Mouse (Mus musculus) kidney, adult 11 months (tissue): ENCODE data around the gene Prlhr.
A peak's percentile ranks its signal among the peaks of the same experiment; 100 is the strongest.

Experiments used
- DNase-seq: peaks from one replicate; pipeline ENCODE4 v3.0.0; 2022

The Prlhr gene

DNA sequence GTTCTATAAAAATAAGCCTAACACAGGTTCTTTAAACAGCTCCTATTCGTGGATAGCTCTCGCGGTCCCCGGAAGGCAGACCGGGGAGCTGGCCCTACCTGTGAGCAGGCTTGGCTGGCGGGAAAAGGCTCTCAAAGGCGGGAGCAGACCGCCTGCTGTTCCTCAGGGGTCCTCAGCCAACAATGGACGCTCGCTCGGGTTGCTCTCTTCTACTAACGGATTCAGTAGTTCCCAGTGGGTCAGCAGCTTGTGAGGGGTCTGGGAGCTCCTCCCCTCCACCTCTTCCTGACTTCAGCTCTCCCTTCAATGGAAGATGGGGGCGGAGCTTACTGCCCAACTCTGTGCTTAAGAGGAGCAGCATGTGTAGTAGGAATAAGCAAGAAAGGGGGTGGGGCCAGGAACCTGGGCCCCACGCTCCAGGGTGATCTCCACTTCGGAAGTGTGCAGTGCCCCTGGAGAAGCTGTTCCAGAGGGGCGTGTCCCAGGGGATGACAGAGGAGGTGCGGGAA, at the start of gene Prlhr:
Gene Prlhr, minus strand, starts transcription at position 51 of the 509 bp plus-strand sequence.
- no peak for DNase-seq

DNA sequence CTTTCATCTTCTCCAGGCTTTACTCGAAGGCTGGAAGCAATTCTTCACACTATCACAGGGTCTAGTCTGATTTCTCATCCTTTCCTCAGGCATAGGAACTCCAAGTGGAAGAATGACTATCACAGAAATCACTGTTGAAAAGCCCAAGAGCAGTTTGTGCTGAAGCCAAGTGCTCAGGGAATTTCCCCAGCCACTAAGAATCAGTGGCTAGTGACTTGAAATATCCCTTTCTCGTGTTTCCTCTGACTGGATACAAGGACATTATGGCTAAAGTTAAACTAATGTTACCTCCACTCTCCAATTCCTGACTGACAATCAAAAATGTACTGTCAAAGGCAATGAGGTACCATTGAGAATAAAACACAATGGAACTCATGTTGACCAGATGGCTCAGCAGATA, 47.0 kb upstream of the Prlhr start:
- DNase-seq: no peak

DNA sequence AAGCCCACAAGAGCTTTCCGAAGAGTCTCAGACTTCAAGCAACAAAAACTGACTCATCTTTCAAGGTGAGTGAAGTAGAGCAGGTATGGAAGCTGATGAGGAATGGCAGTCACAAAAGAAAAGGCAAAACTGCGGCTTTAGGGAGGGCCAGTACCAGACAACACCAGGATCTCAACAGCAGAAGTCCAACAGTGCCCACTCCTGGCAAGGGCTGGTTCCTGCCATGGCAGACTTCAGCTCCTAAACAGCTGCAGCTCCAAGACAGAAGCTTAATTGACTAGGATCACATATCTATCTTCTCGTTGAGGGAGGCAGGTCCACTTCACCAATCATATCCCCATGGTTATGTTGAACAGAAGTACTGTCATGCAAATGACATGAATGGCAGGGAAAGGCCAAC, 45.3 kb upstream of the Prlhr start:
- no peak for DNase-seq

DNA sequence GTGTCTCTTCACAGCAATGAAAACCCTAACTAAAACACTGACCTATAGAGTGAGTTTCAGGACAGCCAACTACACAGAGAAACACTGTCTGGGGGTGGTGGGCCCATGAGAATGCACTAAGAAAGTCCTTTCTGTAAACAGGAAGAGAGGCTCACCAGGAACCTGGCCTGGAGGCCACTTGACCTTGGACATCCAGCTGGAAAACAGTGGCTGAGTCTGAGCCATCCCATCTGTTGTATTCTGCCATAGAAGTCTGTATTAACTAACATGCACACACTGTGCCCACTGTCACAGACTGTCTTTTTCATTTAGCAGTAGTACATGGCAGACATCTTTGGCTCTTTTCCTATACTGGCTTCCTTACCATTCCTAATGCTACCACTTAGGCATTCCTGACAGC, 32.1 kb upstream of the Prlhr start:
- DNase-seq: peak; percentile 1

DNA sequence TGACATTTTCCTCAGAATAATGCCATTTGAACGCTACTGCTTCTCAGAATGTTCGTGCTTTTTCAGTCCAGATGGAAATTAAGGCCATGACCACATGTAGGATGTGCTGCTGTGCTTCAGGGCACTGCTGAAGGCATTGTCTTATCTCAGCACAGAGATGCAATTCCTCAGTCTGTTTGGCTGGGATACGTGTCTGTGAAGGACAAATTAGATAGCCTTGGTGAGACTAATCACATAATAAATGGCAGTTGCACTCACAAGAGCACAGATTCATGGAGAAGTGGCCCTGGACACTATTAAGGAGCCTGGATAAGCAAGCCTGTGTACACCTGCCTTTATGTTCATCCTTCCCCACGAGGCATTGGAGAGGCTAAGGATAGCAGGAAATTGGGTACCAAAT, 29.1 kb upstream of the Prlhr start:
- DNase-seq: no peak

DNA sequence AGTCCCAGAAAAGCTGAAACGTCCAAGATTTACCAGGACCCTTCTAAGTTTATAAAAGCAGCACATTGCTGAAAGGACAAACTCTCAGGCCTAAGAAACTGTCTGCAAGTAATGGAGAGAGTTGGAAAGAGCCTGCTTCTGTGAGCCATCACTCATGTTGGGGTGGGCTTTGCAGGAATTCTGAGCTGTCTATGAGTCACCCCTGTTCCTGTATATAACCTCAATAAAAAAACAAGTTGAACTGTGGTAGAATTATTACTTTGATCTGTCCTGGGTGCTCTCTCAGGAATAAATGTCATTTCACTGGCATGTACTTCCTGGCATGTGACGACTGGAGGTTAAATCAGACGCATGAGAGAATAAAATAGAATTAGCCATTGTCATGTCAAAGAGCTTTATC, 27.7 kb upstream of the Prlhr start:
- no peak for DNase-seq

DNA sequence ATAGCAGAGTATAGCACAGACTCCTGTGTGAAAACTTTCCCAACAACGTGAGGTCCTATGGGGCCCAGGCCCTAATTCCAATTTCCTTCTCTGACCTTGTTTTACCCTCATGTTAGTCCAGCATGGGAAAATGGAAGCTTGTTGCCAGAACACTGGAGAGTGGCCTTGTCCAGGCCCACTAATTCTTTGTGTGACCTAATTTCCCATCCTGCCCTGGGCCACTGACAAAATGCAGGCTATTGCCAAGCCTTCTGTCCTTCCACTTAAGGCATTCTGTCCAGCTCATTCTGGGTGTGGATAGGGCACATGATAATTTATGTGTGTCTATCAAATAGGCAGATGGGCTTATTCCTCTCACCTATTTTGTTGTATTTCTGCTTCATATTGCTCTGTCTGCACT, 21.5 kb upstream of the Prlhr start:
- DNase-seq: no peak

DNA sequence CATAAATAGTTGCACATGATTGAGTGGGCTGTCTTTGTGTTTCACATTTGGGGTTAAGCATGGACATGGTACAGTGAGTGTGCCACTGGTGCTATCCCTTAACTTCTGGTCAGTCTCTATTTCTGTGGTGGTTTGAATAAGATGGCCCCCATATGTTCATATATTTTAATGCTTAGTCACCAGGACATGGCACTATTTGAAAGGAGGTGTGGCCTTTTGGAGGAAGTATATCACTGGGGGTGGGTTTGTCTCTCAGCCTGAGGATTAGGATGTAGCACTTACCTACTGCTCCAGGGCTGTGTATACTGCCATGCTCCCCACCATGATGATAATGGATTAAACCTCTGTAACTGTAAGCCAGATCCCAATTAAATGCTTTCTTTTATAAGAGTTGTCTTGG, 17.2 kb upstream of the Prlhr start:
- DNase-seq: no peak

DNA sequence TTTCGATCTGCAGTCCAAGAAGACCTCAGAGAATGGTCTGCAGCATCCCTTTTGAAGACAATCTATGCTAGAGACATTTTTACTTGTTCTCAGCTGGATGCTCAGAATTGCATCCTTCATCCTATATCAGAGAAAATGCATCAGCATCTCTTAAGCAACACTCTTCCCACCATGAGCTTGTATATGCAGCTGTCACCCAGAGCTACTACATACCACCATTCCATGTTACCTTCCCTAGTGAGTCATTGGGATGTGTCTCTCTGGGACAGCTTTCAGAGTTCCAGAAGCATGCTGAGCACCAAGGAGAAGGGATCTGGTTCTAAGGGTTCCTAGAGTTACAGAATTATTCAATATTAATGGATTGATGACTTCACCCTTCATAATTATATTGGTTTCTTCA, 10.8 kb upstream of the Prlhr start:
- DNase-seq: no peak

- no peak for DNase-seq
Measured at GRCm38 (mm10) chr19:60477788-60478187, 9.7 kb upstream of the Prlhr start.

DNA sequence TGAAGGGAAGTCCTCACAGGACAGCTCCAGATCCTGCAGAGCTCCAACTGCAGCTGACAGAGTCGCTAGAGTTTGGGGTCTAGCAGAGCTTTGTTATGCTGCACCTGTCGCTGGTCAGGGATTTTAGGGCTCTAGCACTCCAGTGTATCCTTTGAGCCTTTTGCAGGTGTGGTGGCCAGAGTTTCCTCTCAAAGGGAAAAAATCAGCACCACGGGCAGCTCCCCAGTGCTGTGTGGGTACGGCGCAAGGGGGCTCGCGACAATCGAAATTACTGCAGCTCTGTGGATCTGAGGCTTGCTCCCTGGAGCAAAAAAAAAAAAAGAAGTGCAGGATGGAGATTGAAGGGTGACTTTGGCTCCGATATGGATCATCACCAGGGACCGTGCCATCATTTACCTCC, 742 bp upstream of the Prlhr start:
- DNase-seq: peak; percentile 11

DNA sequence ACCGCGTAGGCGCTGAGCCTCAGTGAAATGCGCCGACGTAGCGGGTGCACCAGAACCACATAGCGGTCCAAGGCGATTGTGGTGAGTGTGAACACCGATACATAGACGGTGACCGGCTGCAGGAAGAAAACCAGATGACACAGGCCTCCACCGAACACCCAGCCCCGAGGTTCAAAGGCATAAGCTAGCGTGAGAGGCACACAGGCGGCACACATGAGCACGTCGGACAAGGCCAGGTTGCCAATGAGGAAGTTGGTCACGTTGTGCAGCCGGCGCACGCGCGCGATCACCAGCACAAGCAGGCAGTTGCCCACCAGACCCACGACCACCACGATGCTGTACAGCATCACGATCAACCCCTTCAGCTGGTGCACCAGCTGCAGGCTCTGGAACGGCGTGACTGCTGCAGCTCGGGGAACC, 506 bp downstream of the Prlhr start:
- DNase-seq: no peak

- peak; percentile 27 for DNase-seq
Measured at GRCm38 (mm10) chr19:60466953-60467570, 1.0 kb downstream of the Prlhr start.

- DNase-seq: no peak
Measured at GRCm38 (mm10) chr19:60465726-60466125, 2.4 kb downstream of the Prlhr start.

DNA sequence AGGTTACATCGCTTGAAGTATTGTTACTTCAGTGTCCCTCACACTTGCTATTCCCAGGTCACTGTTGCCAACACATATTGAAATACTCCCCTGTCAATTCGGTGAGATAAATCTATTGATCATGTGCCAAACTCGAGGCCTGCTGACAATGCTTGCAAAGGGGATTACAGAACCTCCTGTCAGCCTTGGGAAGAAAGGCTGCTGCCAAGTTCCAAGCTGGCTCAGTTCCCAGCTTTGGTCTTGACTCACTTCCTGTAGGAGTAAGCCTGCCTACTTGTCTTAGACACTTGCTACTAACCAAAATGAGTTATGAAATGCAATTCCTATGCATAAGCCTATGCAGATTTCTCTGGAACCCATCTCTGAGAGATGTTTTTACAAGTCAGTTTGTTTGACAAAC, 4.2 kb downstream of the Prlhr start:
- DNase-seq: peak; percentile 8

GRCm38 (mm10) chr19:60463440-60463839, 4.7 kb downstream of the Prlhr start:
- DNase-seq: no peak

GRCm38 (mm10) chr19:60461476-60461875, 6.6 kb downstream of the Prlhr start:
- DNase-seq: no peak

- DNase-seq: no peak
Measured at GRCm38 (mm10) chr19:60459680-60460079, 8.4 kb downstream of the Prlhr start.

GRCm38 (mm10) chr19:60459071-60459470, 9.0 kb downstream of the Prlhr start:
- no peak for DNase-seq

DNA sequence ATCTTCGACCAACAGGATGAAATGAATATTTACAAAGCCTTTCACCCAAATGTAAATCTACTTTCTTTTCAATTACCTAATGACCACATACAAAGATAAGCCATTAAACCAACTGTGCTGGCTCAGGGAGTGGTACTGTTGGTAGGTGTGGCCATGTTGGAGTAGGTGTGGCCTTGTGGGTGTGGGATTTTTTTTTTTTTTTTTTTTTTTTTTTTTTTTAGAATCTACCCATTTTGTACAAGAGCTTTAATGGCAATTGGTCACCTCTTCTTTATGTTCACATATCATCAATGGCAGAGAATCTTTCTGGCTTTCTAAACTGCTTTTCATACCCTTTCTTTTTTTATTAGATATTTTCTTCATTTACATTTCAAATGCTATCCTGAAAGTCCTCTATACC, 12.3 kb downstream of the Prlhr start:
- DNase-seq: no peak

- DNase-seq: no peak
Measured at GRCm38 (mm10) chr19:60440531-60440930, 27.6 kb downstream of the Prlhr start.

GRCm38 (mm10) chr19:60440083-60440482, 28.0 kb downstream of the Prlhr start:
- no peak for DNase-seq

GRCm38 (mm10) chr19:60437566-60438241, 30.4 kb downstream of the Prlhr start:
- DNase-seq: peak; percentile 4

GRCm38 (mm10) chr19:60432347-60433129, 35.6 kb downstream of the Prlhr start:
- no peak for DNase-seq
